ENCODE assay signal across 36 mouse cellular contexts in the genomic region with DNA sequence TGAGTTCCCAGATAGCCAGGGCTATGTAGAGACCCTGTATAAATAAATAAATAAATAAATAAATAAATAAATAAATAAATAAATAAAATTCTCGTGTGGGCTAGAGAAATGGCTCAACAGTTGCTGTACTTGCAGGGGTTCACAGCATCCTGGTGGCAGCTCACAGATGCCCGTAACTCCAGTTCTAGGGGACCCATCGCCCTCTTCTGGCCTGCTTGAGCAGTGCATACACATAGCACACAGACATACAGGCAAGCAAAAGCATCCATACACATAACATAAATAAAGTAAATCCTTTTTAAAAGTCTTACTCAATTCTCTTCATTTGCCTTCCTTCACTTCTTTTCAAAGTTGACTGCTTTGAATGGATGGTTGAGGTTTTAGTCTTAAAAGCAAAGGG. TPM values are rescaled to one million over a fixed set of nuclear protein-coding genes. Genes with fewer than 3 reads are reported as not detected.
DNase-seq lines count a peak whose midpoint lies in the region; ATAC-seq and TF ChIP-seq lines count a peak whose summit lies in the region.
"Had no signal": no experiment of that assay in that cellular context is flagged by ENCODE, and none has a peak within 500 bp of the region (broad histone marks: within the 10 kb centered on the region; RNA-seq: fewer than 3 reads in every experiment).

No protein-coding gene starts in this region.

- peak; percentile 13; the same call in 1 of the 2 replicates for TF ChIP-seq CTCF in heart, adult 2 months (IDR thresholded peaks at IDR 0.05)
- peak; percentile 20; the same call in 1 of the 2 replicates for TF ChIP-seq CTCF in midbrain, postnatal 0 days (IDR thresholded peaks at IDR 0.05)

- TF ChIP-seq EP300 in heart, adult 2 months (IDR thresholded peaks at IDR 0.05; ENCODE audit: insufficient read depth, low read depth, low read length) = no peak

- no peak overlapping the region for H3K9ac ChIP-seq in heart, adult 2 months (ENCODE audit: low read depth, low read length)
- no peak overlapping the region for H3K9ac ChIP-seq in midbrain, postnatal 0 days (replicated peaks; ENCODE audit: low read length, poor library complexity, severe bottlenecking)
- no peak overlapping the region for H3K9ac ChIP-seq in midbrain, embryonic 16.5 days (ENCODE audit: low read depth, low read length)
- H3K9ac ChIP-seq in ES-E14 (ENCODE audit: insufficient read depth, low read depth, low read length, poor library complexity, severe bottlenecking) = no peak overlapping the region
- H3K9ac ChIP-seq: embryonic facial prominence, embryonic 12.5 days; heart, embryonic 15.5 days; kidney, embryonic 15.5 days; limb, embryonic 12.5 days; liver, postnatal 0 days; midbrain, embryonic 13.5 days; stomach, embryonic 15.5 days had no signal

- in situ Hi-C loops in ES-E14 (cut with MboI; ENCODE audit: low sequenced_read_pairs in 2 of 2, unreplicated experiment in 2 of 2) = no loop called here

- H3K36me3 ChIP-seq in heart, adult 2 months (ENCODE audit: control insufficient read depth, insufficient read depth, low read length) = no peaks in the 10 kb centered on the region
- H3K36me3 ChIP-seq in midbrain, postnatal 0 days (ENCODE audit: insufficient read depth, low read length) = no peaks in the 10 kb centered on the region
- H3K36me3 ChIP-seq in midbrain, embryonic 16.5 days (ENCODE audit: control insufficient read depth, insufficient read depth, low read length) = no peaks in the 10 kb centered on the region
- peaks cover 19% of the 10 kb centered on the region for H3K36me3 ChIP-seq in ES-E14 (ENCODE audit: control insufficient read depth, insufficient read depth, low read length, poor library complexity, severe bottlenecking)
- no peaks in the 10 kb centered on the region for H3K36me3 ChIP-seq in limb, embryonic 10.5 days
- H3K36me3 ChIP-seq: embryonic facial prominence, embryonic 12.5 days; heart, embryonic 10.5 days; heart, embryonic 15.5 days; kidney, embryonic 15.5 days; limb, embryonic 12.5 days; midbrain, embryonic 13.5 days; stomach, embryonic 15.5 days had no signal

- no peaks in the 10 kb centered on the region for H3K27me3 ChIP-seq in heart, adult 2 months (ENCODE audit: control insufficient read depth, insufficient read depth, low read length)
- H3K27me3 ChIP-seq in midbrain, postnatal 0 days (ENCODE audit: insufficient read depth, low read length) = no peaks in the 10 kb centered on the region
- no peaks in the 10 kb centered on the region for H3K27me3 ChIP-seq in midbrain, embryonic 16.5 days (ENCODE audit: control insufficient read depth, insufficient read depth, low read depth, low read length)
- H3K27me3 ChIP-seq in limb, embryonic 10.5 days (ENCODE audit: low read depth, poor library complexity, severe bottlenecking) = peaks cover 11% of the 10 kb centered on the region; the same call in 1 of the 2 replicates
- H3K27me3 ChIP-seq: kidney, embryonic 15.5 days; midbrain, embryonic 13.5 days had no signal

- no peak overlapping the region for H3K27ac ChIP-seq in heart, adult 2 months
- no peak overlapping the region for H3K27ac ChIP-seq in midbrain, postnatal 0 days (ENCODE audit: low read depth, low read length)
- H3K27ac ChIP-seq in midbrain, embryonic 16.5 days (ENCODE audit: low read length) = no peak overlapping the region
- no peak overlapping the region for H3K27ac ChIP-seq in ES-E14 (ENCODE audit: insufficient read depth, low read depth, low read length, poor library complexity, severe bottlenecking)
- H3K27ac ChIP-seq in limb, embryonic 10.5 days = no peak overlapping the region
- H3K27ac ChIP-seq: embryonic facial prominence, embryonic 12.5 days; heart, embryonic 10.5 days; heart, embryonic 15.5 days; kidney, embryonic 15.5 days; limb, embryonic 12.5 days; macrophage; midbrain, embryonic 13.5 days; stomach, embryonic 15.5 days had no signal

- intact Hi-C loops in heart, adult 2 months (cut with DNase I) = no loop called here

- H3K4me3 ChIP-seq in heart, adult 2 months = no peak overlapping the region
- no peak overlapping the region for H3K4me3 ChIP-seq in midbrain, postnatal 0 days (ENCODE audit: low read depth, low read length)
- H3K4me3 ChIP-seq in midbrain, embryonic 16.5 days (ENCODE audit: low read depth, low read length) = no peak overlapping the region
- no peak overlapping the region for H3K4me3 ChIP-seq in ES-E14 (ENCODE audit: insufficient read depth in 1 of 2, low read depth in 1 of 2, low read length in 2 of 2, poor library complexity in 1 of 2, severe bottlenecking in 1 of 2)
- H3K4me3 ChIP-seq in limb, embryonic 10.5 days = no peak overlapping the region
- H3K4me3 ChIP-seq: embryonic facial prominence, embryonic 12.5 days; heart, embryonic 10.5 days; heart, embryonic 15.5 days; kidney, embryonic 15.5 days; limb, embryonic 12.5 days; midbrain, embryonic 13.5 days; stomach, embryonic 15.5 days had no signal

- no peak overlapping the region for H3K4me2 ChIP-seq in midbrain, postnatal 0 days (ENCODE audit: low read depth, low read length, poor library complexity, severe bottlenecking)
- H3K4me2 ChIP-seq in midbrain, embryonic 16.5 days (ENCODE audit: low read length) = no peak overlapping the region
- H3K4me2 ChIP-seq: embryonic facial prominence, embryonic 12.5 days; heart, embryonic 15.5 days; kidney, embryonic 15.5 days; limb, embryonic 12.5 days; midbrain, embryonic 13.5 days; stomach, embryonic 15.5 days had no signal

- no peak for ATAC-seq in midbrain, postnatal 0 days (ENCODE audit: low FRiP score)
- ATAC-seq in midbrain, embryonic 16.5 days = no peak
- ATAC-seq: forebrain, embryonic 14.5 days; liver, postnatal 0 days; lung, postnatal 0 days; midbrain, embryonic 13.5 days had no signal

- WGBS in heart, adult 2 months = 87% methylated on average over 3 of the region's 3 CpGs
- WGBS in midbrain, postnatal 0 days = 88% methylated on average over 3 of the region's 3 CpGs
- 91% methylated on average over 3 of the region's 3 CpGs for WGBS in midbrain, embryonic 16.5 days
- 83% methylated on average over 3 of the region's 3 CpGs for WGBS in limb, embryonic 10.5 days

- H3K9me3 ChIP-seq in midbrain, postnatal 0 days (ENCODE audit: low read length) = no peaks in the 10 kb centered on the region
- H3K9me3 ChIP-seq in midbrain, embryonic 16.5 days (replicated peaks; ENCODE audit: control insufficient read depth, low read length, poor library complexity, severe bottlenecking) = no peaks in the 10 kb centered on the region
- no peaks in the 10 kb centered on the region for H3K9me3 ChIP-seq in ES-E14 (ENCODE audit: control insufficient read depth, insufficient read depth, low read depth, low read length)
- no peaks in the 10 kb centered on the region for H3K9me3 ChIP-seq in limb, embryonic 10.5 days (replicated peaks)
- H3K9me3 ChIP-seq: embryonic facial prominence, embryonic 12.5 days; heart, embryonic 10.5 days; heart, embryonic 15.5 days; kidney, embryonic 15.5 days; limb, embryonic 12.5 days; midbrain, embryonic 13.5 days; stomach, embryonic 15.5 days had no signal

- DNase-seq in heart, adult 2 months = no peak
- no peak for DNase-seq in heart, adult 18-20 months
- no peak for DNase-seq in midbrain, postnatal 0 days (ENCODE audit: low spot score)
- peak; percentile 29 for DNase-seq in ES-E14 (ENCODE audit: low read depth, low spot score)
- DNase-seq in limb, embryonic 10.5 days (ENCODE audit: low spot score) = peak; percentile 19
- no peak for DNase-seq in adrenal gland, postnatal 36 days
- no peak for DNase-seq in ovary, postnatal 14 days (ENCODE audit: low spot score)
- DNase-seq: adrenal gland, postnatal 10 days; cerebellum, adult 11 months; cerebellum, adult 9-11 months; embryo, embryonic 11 days; gastrocnemius, postnatal 36 days; kidney, adult 18-20 months; kidney, postnatal 25 days; liver, postnatal 0 days; right cerebral cortex, adult 18-20 months; thymus, adult 2 months; thymus, postnatal 36 days had no signal

- TF ChIP-seq POLR2A in heart, adult 2 months (IDR thresholded peaks at IDR 0.05; ENCODE audit: insufficient read depth, low read depth, low read length) = no peak

- peaks cover 3% of the 10 kb centered on the region for H3K4me1 ChIP-seq in heart, adult 2 months (ENCODE audit: control insufficient read depth, insufficient read depth, low read length)
- H3K4me1 ChIP-seq in midbrain, postnatal 0 days (ENCODE audit: insufficient read depth, low read length) = no peaks in the 10 kb centered on the region
- no peaks in the 10 kb centered on the region for H3K4me1 ChIP-seq in midbrain, embryonic 16.5 days (ENCODE audit: control insufficient read depth, insufficient read depth, low read length)
- peaks cover 2 to 3% of the 10 kb centered on the region in 2 experiments; a peak in 1 of 4 replicates for H3K4me1 ChIP-seq in ES-E14 (ENCODE audit: control insufficient read depth in 2 of 2, insufficient read depth in 2 of 2, low read length in 2 of 2, poor library complexity in 1 of 2)
- peaks cover 17% of the 10 kb centered on the region for H3K4me1 ChIP-seq in limb, embryonic 10.5 days
- H3K4me1 ChIP-seq: heart, embryonic 10.5 days; heart, embryonic 15.5 days; midbrain, embryonic 13.5 days; stomach, embryonic 15.5 days had no signal

- H3K79me2 ChIP-seq in heart, adult 2 months (replicated peaks; ENCODE audit: control insufficient read depth, insufficient read depth, low read length) = no peaks in the 10 kb centered on the region

TF ChIP-seq in ES-E14, 5 proteins besides CTCF, POLR2A, EP300 and RAD21 (continues in another document):
- TF ChIP-seq MAFK (IDR thresholded peaks at IDR 0.05; ENCODE audit: insufficient read depth, low read depth, low read length) (no peak), ZNF384 (IDR thresholded peaks at IDR 0.05; ENCODE audit: low read depth, low read length) (no peak)

RNA-seq across cellular contexts. Expression of gene Hoxa1, which starts 50.7 kb away (rescaled TPM):
- under 1 TPM in 1 of 2 experiments, not detected in 1; 0.20 TPM for total RNA-seq in heart, adult 2 months (2021)
- 0.32 and 0.43 TPM in 2 replicates for polyA plus RNA-seq in heart, adult 2 months (2012; rRNA removed)
- under 1 TPM; 0.12 to 0.23 TPM for total RNA-seq in heart, adult 18-20 months (2021)
- total RNA-seq in midbrain, postnatal 0 days (2014; rRNA removed) = 0.27 TPM in 1 of 2 replicates, not detected in the other
- polyA plus RNA-seq in midbrain, postnatal 0 days (2015; fragmentation: Nextera tagmentation; extraction: Ambion mirVana) = 0.16 TPM in 1 of 2 replicates, not detected in the other
- 0.20 TPM in 1 of 2 replicates, not detected in the other for polyA plus RNA-seq in midbrain, embryonic 16.5 days (2015; fragmentation: Nextera tagmentation; extraction: Ambion mirVana)
- 1.1 and 3.5 TPM in 2 replicates for total RNA-seq in ES-E14 (2012; rRNA removed)
- 1.3 and 1.9 TPM in 2 replicates for polyA plus RNA-seq in limb, embryonic 10.5 days (2016; fragmentation: Nextera tagmentation; extraction: Ambion mirVana)
- under 1 TPM; 0.23 to 0.70 TPM for total RNA-seq in adrenal gland, postnatal 36 days (2021)
- total RNA-seq: layer of hippocampus, adult 18-20 months; layer of hippocampus, postnatal 10 days; left cerebral cortex, adult 18-20 months; left cerebral cortex, postnatal 14 days; liver, adult 2 months; megakaryocyte-erythroid progenitor cell, adult 5-6 weeks; neutrophil, adult 5-6 weeks had no signal
- polyA plus RNA-seq: forebrain, embryonic 14.5 days had no signal

RNA-seq across cellular contexts. Expression of gene Hoxa2, which starts 57.2 kb away (rescaled TPM):
- total RNA-seq in heart, adult 2 months (2021) = under 1 TPM; 0.11 to 0.21 TPM
- polyA plus RNA-seq in heart, adult 2 months (2012; rRNA removed) = 0.84 TPM in 1 of 2 replicates, not detected in the other
- total RNA-seq in heart, adult 18-20 months (2021) = under 1 TPM; 0.15 TPM
- total RNA-seq in midbrain, postnatal 0 days (2014; rRNA removed) = 1.6 and 3.0 TPM in 2 replicates
- not detected in 2 replicates for polyA plus RNA-seq in midbrain, postnatal 0 days (2015; fragmentation: Nextera tagmentation; extraction: Ambion mirVana)
- polyA plus RNA-seq in midbrain, embryonic 16.5 days (2015; fragmentation: Nextera tagmentation; extraction: Ambion mirVana) = 0.10 and 0.22 TPM in 2 replicates
- 0.27 TPM in 1 of 2 replicates, not detected in the other for total RNA-seq in ES-E14 (2012; rRNA removed)
- 4.5 and 5.3 TPM in 2 replicates for polyA plus RNA-seq in limb, embryonic 10.5 days (2016; fragmentation: Nextera tagmentation; extraction: Ambion mirVana)
- 1 to 10 TPM; 1.7 to 1.9 TPM for total RNA-seq in adrenal gland, postnatal 36 days (2021)
- total RNA-seq: layer of hippocampus, adult 18-20 months; layer of hippocampus, postnatal 10 days; left cerebral cortex, adult 18-20 months; left cerebral cortex, postnatal 14 days; neutrophil, adult 5-6 weeks had no signal
- polyA plus RNA-seq: forebrain, embryonic 14.5 days; macrophage; midbrain, embryonic 13.5 days had no signal

Comparison
In these comparisons a context has a peak if more than half of its experiments do, and no peak if none do; other contexts are left out.
1. DNase-seq: peak in ES-E14 (single experiment) and limb, embryonic 10.5 days (single experiment); none in heart, adult 2 months (0 of 2), heart, adult 18-20 months (0 of 2), midbrain, postnatal 0 days (single experiment), adrenal gland, postnatal 36 days (0 of 2) and ovary, postnatal 14 days (single experiment).